Mouse (Mus musculus) stomach, postnatal 0 days (tissue): ENCODE data around the gene Usp28.

ENCODE experiments used
- CTCF ChIP-seq: IDR thresholded peaks from 2 replicates; pipeline ENCODE4 v1.5.1; 2016; ENCODE audit warnings: antibody characterized with exemption, low read depth, mild to moderate bottlenecking, moderate library complexity
- EP300 ChIP-seq: optimal IDR thresholded peaks from 2 replicates; pipeline ENCODE3; 2016; ENCODE audit warnings: antibody characterized with exemption

DNA sequence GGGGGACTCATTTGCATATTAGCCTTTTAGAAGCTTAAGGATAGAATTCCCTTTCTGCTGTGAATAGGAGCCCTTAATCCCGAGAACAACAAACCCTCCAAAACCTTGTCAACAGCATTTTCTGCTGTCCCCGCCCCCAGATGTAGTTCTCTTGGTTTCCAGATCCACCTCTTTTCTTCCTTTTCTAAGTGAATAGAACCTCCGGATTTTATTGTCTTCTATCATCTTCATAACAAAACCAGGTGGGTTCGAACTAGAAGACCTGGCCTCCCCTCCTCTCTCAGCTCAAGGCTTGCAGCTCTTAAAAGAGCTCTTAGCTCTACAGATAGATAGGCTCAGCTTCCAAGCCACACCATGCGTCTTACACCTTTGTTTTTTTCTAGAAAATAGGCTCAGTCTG, 6.5 kb downstream of the Usp28 start:
- TF ChIP-seq CTCF (no peak), EP300 (no peak)
